Mouse (Mus musculus): ENCODE measurements around the gene Msrb2.

The Msrb2 gene

GRCm38 (mm10) chr2:19371390-19372158 lies at the start of gene Msrb2:
Gene Msrb2, plus strand, starts transcription at chr2:19371440.
- ChIA-PET CTCF (no interaction called here), POLR2A (interaction anchor here in 1 of 4 experiments (0.6 kb wide), 1 partner anchor 955 kb away, joined by 3 read pairs; no protein-coding TSS in a partner anchor)

DNA sequence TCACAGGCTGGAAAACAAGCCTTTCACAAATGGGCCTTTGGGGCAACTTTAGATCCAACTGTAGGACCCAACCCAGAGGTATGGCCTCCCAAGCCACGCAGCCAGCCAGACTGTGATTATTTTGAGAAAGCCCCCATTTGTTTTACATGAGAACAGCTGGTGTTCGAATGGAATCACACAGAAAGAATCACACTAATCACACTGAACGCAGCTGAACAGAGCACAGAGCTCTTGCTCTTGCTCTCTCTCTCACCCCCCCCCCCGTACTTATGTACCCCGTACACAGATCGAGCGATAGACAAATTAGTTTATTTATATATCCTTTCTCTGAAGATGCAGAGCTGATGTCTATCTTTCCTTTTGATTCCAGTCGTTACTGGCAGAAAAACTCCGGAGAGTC lies 48.8 kb upstream of the Msrb2 start:
- ChIA-PET CTCF (interaction anchor here in 1 of 4 experiments (0.6 to 0.7 kb wide), 2 partner anchors 472 to 1170 kb away, joined by 3 read pairs; no protein-coding TSS in a partner anchor), POLR2A (interaction anchor here in 2 of 4 experiments (0.5 to 0.7 kb wide), 2 partner anchors 9 to 652 kb away, joined by 3 to 8 read pairs; no protein-coding TSS in a partner anchor)

DNA sequence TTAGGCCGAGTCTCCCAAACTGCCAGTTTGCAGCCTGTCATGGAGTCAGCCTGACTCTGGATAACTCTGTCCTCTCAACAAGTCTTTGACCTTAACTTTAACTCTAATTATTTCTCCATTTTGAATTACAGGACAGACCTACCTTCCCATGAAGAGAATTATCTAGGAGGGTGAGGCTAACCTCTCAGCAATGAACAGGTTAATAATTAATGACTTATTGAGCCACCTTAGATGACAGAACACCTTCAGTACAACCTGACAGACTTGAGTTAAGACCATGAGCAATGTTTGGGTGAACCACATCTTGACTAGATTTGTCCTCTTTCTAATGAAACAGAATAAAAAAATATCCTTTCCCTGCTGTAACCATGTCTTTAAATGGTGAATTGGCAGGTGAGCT lies 44.9 kb upstream of the Msrb2 start:
- CTCF ChIA-PET = no interaction called here
- POLR2A ChIA-PET = interaction anchor here in 1 of 4 experiments (0.6 kb wide), 1 partner anchor 8 kb away, joined by 3 read pairs; no protein-coding TSS in a partner anchor

DNA sequence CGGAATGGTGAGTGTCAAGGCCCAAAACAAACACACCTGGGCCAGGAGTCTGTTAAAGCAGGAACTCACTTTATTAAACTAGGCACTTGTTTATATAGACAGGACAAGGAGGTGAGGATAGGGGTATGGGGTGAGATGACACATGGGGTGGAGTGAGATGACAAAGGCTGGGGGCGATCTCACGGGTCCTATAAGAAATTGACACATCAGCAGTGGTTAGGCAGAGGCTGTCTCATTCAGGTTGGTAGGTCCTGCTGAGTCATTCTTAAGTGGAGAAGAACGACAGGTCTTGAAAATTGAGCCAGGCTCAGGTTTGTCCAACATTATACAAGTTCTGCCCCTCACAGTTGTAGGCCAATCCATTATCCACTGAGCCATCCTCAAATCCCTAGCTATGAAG lies 43.4 kb upstream of the Msrb2 start:
- CTCF ChIA-PET = no interaction called here
- POLR2A ChIA-PET = no interaction called here

GRCm38 (mm10) chr2:19343901-19344635 lies 27.2 kb upstream of the Msrb2 start:
- ChIA-PET POLR2A (interaction anchor here in 1 of 4 experiments (0.5 kb wide), 1 partner anchor 106 kb away, joined by 8 read pairs; no protein-coding TSS in a partner anchor), CTCF (interaction anchor here in 2 of 4 experiments (0.5 to 1.1 kb wide), 2 partner anchors 65 to 80 kb away, joined by 3 read pairs; no protein-coding TSS in a partner anchor)

GRCm38 (mm10) chr2:19344636-19345413 lies 26.4 kb upstream of the Msrb2 start:
- CTCF ChIA-PET = no interaction called here
- POLR2A ChIA-PET = interaction anchor here in 2 of 4 experiments (0.6 to 1.0 kb wide), 4 partner anchors 35 to 523 kb away, joined by 3 to 12 read pairs (median 4); no protein-coding TSS in a partner anchor

GRCm38 (mm10) chr2:19345414-19345964 lies 25.8 kb upstream of the Msrb2 start:
- ChIA-PET POLR2A (interaction anchor here in 2 of 4 experiments (0.6 to 1.0 kb wide), 3 partner anchors 34 to 524 kb away, joined by 3 to 12 read pairs (median 4); no protein-coding TSS in a partner anchor), CTCF (no interaction called here)

DNA sequence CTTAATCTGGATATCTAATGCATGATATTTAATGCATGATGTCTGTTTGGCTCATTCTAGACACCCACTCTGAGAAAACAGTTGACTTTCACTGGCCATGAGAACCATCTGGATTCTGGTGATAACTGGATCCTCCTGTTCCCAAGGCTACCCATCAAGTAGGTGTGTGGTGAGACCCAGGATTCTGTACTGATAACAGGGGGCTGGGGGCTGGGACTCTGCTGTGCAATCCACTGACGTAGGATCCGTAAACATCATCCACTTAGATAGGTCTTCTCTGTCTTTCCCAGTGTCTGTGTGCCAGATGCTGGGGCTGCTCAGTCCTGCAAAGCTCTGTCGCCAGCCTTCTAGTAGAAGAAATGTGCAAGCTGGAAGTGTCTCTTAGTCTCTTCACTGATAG lies 22.8 kb upstream of the Msrb2 start:
- CTCF ChIA-PET = interaction anchor here in 1 of 4 experiments (0.6 kb wide), 1 partner anchor 1418 kb away, joined by 3 read pairs; no protein-coding TSS in a partner anchor
- POLR2A ChIA-PET = interaction anchor here in 1 of 4 experiments (1.0 kb wide), 1 partner anchor 15 kb away, joined by 3 read pairs; no protein-coding TSS in a partner anchor

- ChIA-PET CTCF (no interaction called here), POLR2A (no interaction called here)
Observed at GRCm38 (mm10) chr2:19350167-19350566, 21.1 kb upstream of the Msrb2 start.

DNA sequence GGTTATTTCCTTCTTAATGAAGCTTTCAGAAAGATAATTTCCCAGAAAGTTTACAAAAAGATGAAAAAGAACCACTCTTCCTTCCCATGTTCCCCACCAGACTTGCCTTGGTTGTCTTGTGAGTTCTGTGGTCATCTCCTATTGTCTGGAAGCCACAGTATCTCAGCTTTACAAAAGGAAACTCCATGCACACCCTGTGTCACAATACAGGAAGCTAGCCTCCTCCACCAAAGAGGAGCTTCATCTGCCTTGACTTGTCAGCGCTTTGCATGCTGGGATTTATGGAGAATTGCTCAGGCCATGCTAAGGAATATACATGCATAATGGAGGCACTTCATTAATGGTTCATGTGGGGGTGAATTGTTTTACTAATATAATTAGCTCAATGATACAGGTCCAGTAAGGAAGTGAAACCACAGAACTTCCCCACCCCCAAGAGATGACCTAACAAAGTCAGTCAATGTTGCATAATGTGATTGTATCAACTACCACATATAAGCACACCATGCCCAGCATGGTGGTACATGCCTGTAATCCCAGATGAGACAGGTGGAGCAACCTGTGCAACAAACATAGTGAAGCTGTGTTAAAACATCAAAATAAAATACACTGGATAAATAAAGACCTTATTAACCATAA lies 19.5 kb upstream of the Msrb2 start:
- ChIA-PET CTCF (interaction anchor here in 1 of 4 experiments (0.6 kb wide), 1 partner anchor 848 kb away, joined by 3 read pairs; no protein-coding TSS in a partner anchor), POLR2A (no interaction called here)

DNA sequence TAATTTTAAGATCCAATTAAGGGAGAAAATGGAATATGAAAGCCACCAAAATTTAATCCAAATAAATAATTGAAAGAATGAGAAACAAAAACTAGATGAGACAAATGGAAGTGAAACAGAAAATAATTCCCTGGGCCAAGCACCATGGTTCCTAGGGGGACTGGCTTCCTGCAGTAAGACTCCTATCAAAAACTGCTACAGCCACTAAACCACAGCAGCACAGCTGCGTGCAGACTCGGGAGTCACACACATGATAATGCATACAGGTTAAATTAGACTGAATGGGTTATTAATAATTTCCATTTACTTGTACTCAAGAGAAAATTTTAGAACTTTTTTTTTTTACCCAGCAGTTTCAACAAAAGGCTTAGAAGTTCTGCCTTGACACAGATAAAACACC lies 18.1 kb upstream of the Msrb2 start:
- CTCF ChIA-PET = no interaction called here
- POLR2A ChIA-PET = no interaction called here

DNA sequence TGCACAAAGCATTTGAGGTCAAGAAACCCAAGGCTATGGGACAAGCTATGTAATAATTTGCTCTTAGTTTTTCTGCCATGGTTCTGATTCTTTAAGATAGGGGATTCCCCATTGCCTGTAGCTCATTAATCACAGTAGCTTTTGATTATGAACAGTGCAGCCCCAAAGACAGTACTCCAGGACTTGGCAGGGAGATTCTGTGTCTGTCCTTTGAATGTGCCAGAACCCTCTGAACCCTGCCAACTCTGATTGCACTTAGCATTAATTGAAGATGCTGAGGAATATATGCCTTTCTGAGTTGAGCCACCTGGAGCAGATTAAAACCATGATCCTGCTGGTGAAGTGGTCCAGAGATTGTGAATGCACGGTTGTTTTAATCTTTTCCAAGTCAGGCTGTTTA lies 8.4 kb upstream of the Msrb2 start:
- POLR2A ChIA-PET = no interaction called here

GRCm38 (mm10) chr2:19366426-19366825 lies 4.8 kb upstream of the Msrb2 start:
- ChIA-PET POLR2A (no interaction called here), CTCF (interaction anchor here in 1 of 4 experiments (0.6 kb wide), 1 partner anchor 19 kb away, joined by 9 read pairs; no protein-coding TSS in a partner anchor)

More for the DNA sequence above, 8.4 kb upstream of the Msrb2 start:
- CTCF ChIA-PET = no interaction called here

DNA sequence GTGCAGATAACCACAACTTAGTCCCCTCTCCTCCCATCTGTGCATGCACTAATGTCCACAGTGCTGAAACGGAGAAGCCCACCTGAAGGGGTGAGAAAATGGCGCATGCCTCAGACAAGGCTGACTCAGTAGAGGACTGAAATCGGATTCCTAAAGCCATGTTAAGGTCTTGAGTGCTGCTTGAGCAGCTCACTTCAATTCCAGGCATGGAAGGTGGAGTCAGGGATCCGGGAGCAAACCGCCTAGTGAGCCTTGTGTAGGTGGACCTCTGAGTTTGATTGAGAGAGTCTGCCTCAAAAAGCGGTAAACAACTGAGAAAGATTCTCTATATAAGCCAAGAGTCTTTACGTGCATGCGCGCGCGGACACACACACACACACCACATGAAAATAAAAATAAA lies 4.1 kb upstream of the Msrb2 start:
- POLR2A ChIA-PET = no interaction called here
- CTCF ChIA-PET = interaction anchor here in 1 of 4 experiments (0.6 kb wide), 1 partner anchor 20 kb away, joined by 9 read pairs; no protein-coding TSS in a partner anchor

DNA sequence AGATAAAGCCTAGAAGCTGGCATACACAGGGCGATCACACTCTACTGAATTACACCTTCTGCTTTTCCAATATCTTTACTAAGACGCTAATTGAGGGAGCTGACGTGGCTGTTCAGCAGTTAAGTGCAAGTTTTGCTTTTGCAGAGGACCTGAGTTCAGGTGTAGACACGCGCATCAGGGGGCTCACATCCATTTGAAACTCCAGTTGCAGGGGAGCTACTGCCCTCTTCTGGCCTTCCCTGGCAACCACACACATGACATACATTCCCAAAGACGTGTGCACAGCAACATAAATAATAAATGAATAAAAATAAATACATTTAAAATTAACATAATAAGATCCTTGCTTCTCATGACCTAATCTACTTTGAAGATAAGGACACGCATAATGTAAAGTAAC lies 2.5 kb downstream of the Msrb2 start:
- POLR2A ChIA-PET = interaction anchor here in 2 of 4 experiments (0.9 to 1.7 kb wide), 6 partner anchors 9 to 20 kb away, joined by 3 to 5 read pairs (median 4); no protein-coding TSS in a partner anchor
- CTCF ChIA-PET = interaction anchor here in 3 of 4 experiments (0.5 to 1.5 kb wide), 10 partner anchors 9 to 590 kb away, joined by 3 to 9 read pairs (median 4); partner anchors contain the start of gene Armc3 (in 1 of the 3)

- ChIA-PET POLR2A (interaction anchor here in 3 of 4 experiments (0.6 to 1.2 kb wide), 8 partner anchors 10 to 708 kb away, joined by 3 to 6 read pairs (median 3); partner anchors contain the start of gene Commd3 (in 1 of the 3)), CTCF (no interaction called here)
Observed at GRCm38 (mm10) chr2:19380446-19380950, 9.3 kb downstream of the Msrb2 start.

- POLR2A ChIA-PET = interaction anchor here in 3 of 4 experiments (0.6 to 1.2 kb wide), 10 partner anchors 10 to 709 kb away, joined by 3 to 11 read pairs (median 3); partner anchors contain the start of gene Commd3 (in 1 of the 3)
- CTCF ChIA-PET = interaction anchor here in 2 of 4 experiments (0.6 kb wide), 2 partner anchors 15 to 408 kb away, joined by 3 to 4 read pairs; no protein-coding TSS in a partner anchor
Observed at GRCm38 (mm10) chr2:19380986-19381385, 9.7 kb downstream of the Msrb2 start.
